Mouse (Mus musculus) brown adipose tissue, adult 24 weeks (tissue): ENCODE measurements around the gene Foxp4. TPM values are rescaled to one million over a fixed set of nuclear protein-coding genes. Genes with fewer than 3 reads are reported as not detected.
"Not testable (repeated sequence)": the region's sequence is repeated elsewhere in the genome, so short reads cannot be mapped to it uniquely, and the experiment has no call there.

ENCODE experiments used
- H3K27ac ChIP-seq: fragments of 200-500 bp; replicated peaks from 2 replicates; pipeline ENCODE4 v1.5.1; 2012; ENCODE audit warnings: low read depth, mild to moderate bottlenecking, low read length
- H3K4me1 ChIP-seq: fragments of 200-500 bp; 2 replicates; pipeline ENCODE4 v1.6.1; 2012; ENCODE audit warnings: low read length, mixed read lengths; ENCODE audit not compliant: control insufficient read depth, insufficient read depth, insufficient read length
- H3K4me3 ChIP-seq: fragments of 200-500 bp; 2 replicates; pipeline ENCODE4 v1.5.1; 2012; ENCODE audit warnings: low read depth, mild to moderate bottlenecking, low read length, moderate library complexity; ENCODE audit not compliant: insufficient read depth
- polyA plus RNA-seq: library from polyadenylated mRNA; stranded (reverse); fragments of >200 nt; gene quantifications from 2 replicates; pipeline ENCODE4 v1.2.4, GENCODE M21; 2012; ENCODE audit not compliant: missing spikeins, insufficient read depth, insufficient read length

The Foxp4 gene
- polyA plus RNA-seq, 1 experiment, result 9.2 TPM

GRCm38 (mm10) chr17:47863437-47863836 is 61.0 kb downstream of the Foxp4 start:
- Histone ChIP-seq H3K4me3 (no peak overlapping the region), H3K27ac (no peak overlapping the region), H3K4me1 (no peaks in the 10 kb centered on the region)

- Histone ChIP-seq H3K4me3 (no peak overlapping the region), H3K4me1 (no peaks in the 10 kb centered on the region), H3K27ac (no peak overlapping the region)
Observed at GRCm38 (mm10) chr17:47863023-47863422, 61.4 kb downstream of the Foxp4 start.

- Histone ChIP-seq H3K4me3 (no peak overlapping the region), H3K4me1 (peaks cover 6% of the 10 kb centered on the region; the same call in 1 of the 2 replicates), H3K27ac (no peak overlapping the region)
Observed at GRCm38 (mm10) chr17:47855544-47855943, 68.9 kb downstream of the Foxp4 start.

GRCm38 (mm10) chr17:47854908-47855307 is 69.5 kb downstream of the Foxp4 start:
- peaks cover 6% of the 10 kb centered on the region; the same call in 1 of the 2 replicates for H3K4me1 ChIP-seq
- no peak overlapping the region for H3K4me3 ChIP-seq
- H3K27ac ChIP-seq, result no peak overlapping the region

- no peak overlapping the region for H3K27ac ChIP-seq
- H3K4me1 ChIP-seq, result peaks cover 6% of the 10 kb centered on the region; the same call in 1 of the 2 replicates
- H3K4me3 ChIP-seq, result no peak overlapping the region
Observed at GRCm38 (mm10) chr17:47853760-47854159, 70.7 kb downstream of the Foxp4 start.

GRCm38 (mm10) chr17:47853336-47853735 is 71.1 kb downstream of the Foxp4 start:
- H3K4me1 ChIP-seq, result peaks cover 6% of the 10 kb centered on the region; the same call in 1 of the 2 replicates
- H3K27ac ChIP-seq, result no peak overlapping the region
- no peak overlapping the region for H3K4me3 ChIP-seq

GRCm38 (mm10) chr17:47851798-47852360 is 72.6 kb downstream of the Foxp4 start:
- not testable (repeated sequence) for H3K4me1 ChIP-seq, H3K4me3 ChIP-seq, H3K27ac ChIP-seq

- H3K4me3 ChIP-seq, result no peak overlapping the region
- peaks cover 6% of the 10 kb centered on the region; the same call in 1 of the 2 replicates for H3K4me1 ChIP-seq
- no peak overlapping the region for H3K27ac ChIP-seq
Observed at GRCm38 (mm10) chr17:47850639-47851314, 73.7 kb downstream of the Foxp4 start.

- H3K4me1 ChIP-seq, result peaks cover 6% of the 10 kb centered on the region; the same call in 1 of the 2 replicates
- H3K4me3 ChIP-seq, result no peak overlapping the region
- no peak overlapping the region for H3K27ac ChIP-seq
Observed at GRCm38 (mm10) chr17:47850035-47850434, 74.4 kb downstream of the Foxp4 start.

- Histone ChIP-seq H3K4me1 (peaks cover 5% of the 10 kb centered on the region), H3K27ac (no peak overlapping the region), H3K4me3 (no peak overlapping the region)
Observed at GRCm38 (mm10) chr17:47847985-47848384, 76.5 kb downstream of the Foxp4 start.

- no peak overlapping the region for H3K27ac ChIP-seq
- no peak overlapping the region for H3K4me3 ChIP-seq
- peaks cover 8% of the 10 kb centered on the region; the same call in 1 of the 2 replicates for H3K4me1 ChIP-seq
Observed at GRCm38 (mm10) chr17:47845609-47846008, 78.8 kb downstream of the Foxp4 start.

- Histone ChIP-seq H3K4me1 (peaks cover 8% of the 10 kb centered on the region; the same call in 1 of the 2 replicates), H3K27ac (no peak overlapping the region), H3K4me3 (no peak overlapping the region)
Observed at GRCm38 (mm10) chr17:47843465-47843864, 81.0 kb downstream of the Foxp4 start.

GRCm38 (mm10) chr17:47841931-47842623 is 82.4 kb downstream of the Foxp4 start:
- Histone ChIP-seq H3K4me1 (peaks cover 8% of the 10 kb centered on the region; the same call in 1 of the 2 replicates), H3K4me3 (0 out of 2 replicates have a peak overlapping the region, but pooled peaks have one; percentile 2), H3K27ac (peak overlapping the region; percentile 22)

GRCm38 (mm10) chr17:47841521-47841920 is 82.9 kb downstream of the Foxp4 start:
- Histone ChIP-seq H3K4me1 (peaks cover 8% of the 10 kb centered on the region; the same call in 1 of the 2 replicates), H3K27ac (no peak overlapping the region), H3K4me3 (no peak overlapping the region)

- H3K27ac ChIP-seq, result no peak overlapping the region
- peaks cover 6% of the 10 kb centered on the region for H3K4me1 ChIP-seq
- no peak overlapping the region for H3K4me3 ChIP-seq
Observed at GRCm38 (mm10) chr17:47837808-47838207, 86.6 kb downstream of the Foxp4 start.
